In genomic region chr17:29596771-29597132, GRCm38 (mm10) we compare ENCODE assay signal across 24 mouse cellular contexts. TPM values are rescaled to one million over a fixed set of nuclear protein-coding genes. Genes with fewer than 3 reads are reported as not detected.
DNase-seq lines count a peak whose midpoint lies in the region; ATAC-seq and TF ChIP-seq lines count a peak whose summit lies in the region.
"Had no signal": no experiment of that assay in that cellular context is flagged by ENCODE, and none has a peak within 500 bp of the region (broad histone marks: within the 10 kb centered on the region; RNA-seq: fewer than 3 reads in every experiment).

No protein-coding gene starts in this region.

- no peak overlapping the region for H3K9ac ChIP-seq in forebrain, embryonic 14.5 days (ENCODE audit: low read length)
- H3K9ac ChIP-seq in forebrain, embryonic 11.5 days (ENCODE audit: low read length): no peak overlapping the region
- H3K9ac ChIP-seq: forebrain, postnatal 0 days; limb, embryonic 15.5 days had no signal

- no peak for TF ChIP-seq POLR2A in kidney, adult 2 months (IDR thresholded peaks at IDR 0.05; ENCODE audit: low read depth, low read length)

- H3K9me3 ChIP-seq in forebrain, embryonic 14.5 days (replicated peaks; ENCODE audit: control insufficient read depth, low read length): no peaks in the 10 kb centered on the region
- H3K9me3 ChIP-seq in forebrain, embryonic 11.5 days (ENCODE audit: control insufficient read depth, low read length): no peaks in the 10 kb centered on the region
- H3K9me3 ChIP-seq: heart, embryonic 13.5 days; limb, embryonic 15.5 days; megakaryocyte, embryonic 14.5 days had no signal

- H3K4me1 ChIP-seq in forebrain, embryonic 14.5 days (ENCODE audit: control insufficient read depth, insufficient read depth, low read length): no peaks in the 10 kb centered on the region
- H3K4me1 ChIP-seq in forebrain, embryonic 11.5 days (replicated peaks; ENCODE audit: control insufficient read depth, insufficient read depth, low read length): no peaks in the 10 kb centered on the region
- no peaks in the 10 kb centered on the region for H3K4me1 ChIP-seq in kidney, adult 2 months (ENCODE audit: control insufficient read depth, insufficient read depth, low read length)
- H3K4me1 ChIP-seq: limb, embryonic 15.5 days had no signal

- no peak overlapping the region for H3K4me3 ChIP-seq in forebrain, embryonic 14.5 days (ENCODE audit: low read depth, low read length)
- no peak overlapping the region for H3K4me3 ChIP-seq in forebrain, embryonic 11.5 days (ENCODE audit: low read depth, low read length)
- no peak overlapping the region for H3K4me3 ChIP-seq in kidney, adult 2 months (ENCODE audit: insufficient read depth, low read depth, low read length)
- H3K4me3 ChIP-seq: heart, embryonic 13.5 days; limb, embryonic 15.5 days; megakaryocyte, embryonic 14.5 days had no signal

- H3K4me2 ChIP-seq in forebrain, embryonic 14.5 days (ENCODE audit: low read length): no peak overlapping the region
- no peak overlapping the region for H3K4me2 ChIP-seq in forebrain, embryonic 11.5 days (ENCODE audit: low read depth, low read length, severe bottlenecking)
- H3K4me2 ChIP-seq: heart, embryonic 13.5 days; limb, embryonic 15.5 days had no signal

- WGBS in forebrain, embryonic 14.5 days: 75% methylated on average over 13 of the region's 13 CpGs
- 91% methylated on average over 13 of the region's 13 CpGs for WGBS in forebrain, embryonic 11.5 days
- 84% methylated on average over 13 of the region's 13 CpGs for WGBS in kidney, adult 2 months

- no peaks in the 10 kb centered on the region for H3K27me3 ChIP-seq in forebrain, embryonic 14.5 days (replicated peaks; ENCODE audit: control insufficient read depth, insufficient read depth, low read length)
- no peaks in the 10 kb centered on the region for H3K27me3 ChIP-seq in forebrain, embryonic 11.5 days (ENCODE audit: control insufficient read depth, insufficient read depth, low read length)
- no peaks in the 10 kb centered on the region for H3K27me3 ChIP-seq in kidney, adult 2 months (replicated peaks; ENCODE audit: control insufficient read depth, insufficient read depth, low read length)
- H3K27me3 ChIP-seq: heart, embryonic 13.5 days; limb, embryonic 15.5 days; megakaryocyte, embryonic 14.5 days had no signal

- 0 out of 2 replicates have a peak, but pooled peaks have one; percentile 29 for ATAC-seq in forebrain, embryonic 14.5 days
- no peak for ATAC-seq in forebrain, embryonic 11.5 days (replicated peaks; ENCODE audit: low FRiP score)
- ATAC-seq in megakaryocyte, adult 5-6 weeks (ENCODE audit: poor library complexity, severe bottlenecking): no peak

- TF ChIP-seq CTCF in kidney, adult 2 months (conservative IDR thresholded peaks at IDR 0.05; ENCODE audit: insufficient read depth, insufficient read length, low read depth, low read length): no peak

- DNase-seq in forebrain, embryonic 14.5 days (ENCODE audit: low spot score): no peak
- DNase-seq in forebrain, embryonic 11.5 days (ENCODE audit: low spot score): no peak
- no peak for DNase-seq in kidney, adult 2 months
- DNase-seq in kidney, postnatal 25 days: no peak
- DNase-seq in retina, postnatal 1 day: peak; percentile 27
- no peak for DNase-seq in retina, embryonic 14.5 days (ENCODE audit: low spot score)
- DNase-seq: adrenal gland, postnatal 10 days; B cell, adult 2 months; forebrain, postnatal 0 days; kidney, adult 18-20 months; kidney, postnatal 4 days; lung, postnatal 10 days; thymus, postnatal 4 days had no signal

- no peak overlapping the region for H3K27ac ChIP-seq in forebrain, embryonic 14.5 days (ENCODE audit: low read depth, low read length)
- H3K27ac ChIP-seq in forebrain, embryonic 11.5 days (ENCODE audit: low read depth, low read length): no peak overlapping the region
- peak overlapping the region; percentile 52; the same call in 1 of the 2 replicates for H3K27ac ChIP-seq in kidney, adult 2 months (ENCODE audit: insufficient read depth, low read depth, low read length)
- H3K27ac ChIP-seq: heart, embryonic 13.5 days; limb, embryonic 15.5 days had no signal

- peaks cover 43% of the 10 kb centered on the region for H3K36me3 ChIP-seq in forebrain, embryonic 14.5 days (ENCODE audit: control insufficient read depth, insufficient read depth, low read length)
- no peaks in the 10 kb centered on the region; the same call in 1 of the 2 replicates for H3K36me3 ChIP-seq in forebrain, embryonic 11.5 days (ENCODE audit: control insufficient read depth, insufficient read depth, low read length)
- H3K36me3 ChIP-seq in kidney, adult 2 months (ENCODE audit: control insufficient read depth, insufficient read depth, low read length): 0 out of 2 replicates have a peak, but pooled peaks cover 1% of the 10 kb centered on the region

RNA-seq across cellular contexts. Expression of gene Rnf8, which starts 17.8 kb away (rescaled TPM):
- polyA plus RNA-seq in forebrain, embryonic 14.5 days (2014; fragmentation: Nextera tagmentation; extraction: Ambion mirVana): 89.7 and 96.7 TPM in 2 replicates
- polyA plus RNA-seq in forebrain, embryonic 11.5 days (2014; fragmentation: Nextera tagmentation; extraction: Ambion mirVana): 112 and 124 TPM in 2 replicates
- 27.1 and 31.3 TPM in 2 replicates for polyA plus RNA-seq in kidney, adult 2 months (2012; rRNA removed)
- 17.5 and 24.2 TPM in 2 replicates for total RNA-seq in megakaryocyte, adult 5-6 weeks (2015)
- total RNA-seq in megakaryocyte, adult 5-6 weeks (2017): 28.1 and 31.8 TPM in 2 replicates

RNA-seq across cellular contexts. Expression of gene Gm28043, which starts 17.9 kb away (rescaled TPM):
- 1.9 and 2.4 TPM in 2 replicates for polyA plus RNA-seq in forebrain, embryonic 14.5 days (2014; fragmentation: Nextera tagmentation; extraction: Ambion mirVana)
- polyA plus RNA-seq in forebrain, embryonic 11.5 days (2014; fragmentation: Nextera tagmentation; extraction: Ambion mirVana): 3.5 and 5.0 TPM in 2 replicates
- 0.63 and 0.71 TPM in 2 replicates for polyA plus RNA-seq in kidney, adult 2 months (2012; rRNA removed)
- total RNA-seq in megakaryocyte, adult 5-6 weeks (2015): 1.7 and 2.1 TPM in 2 replicates
- 9.3 and 11.6 TPM in 2 replicates for total RNA-seq in megakaryocyte, adult 5-6 weeks (2017)

RNA-seq across cellular contexts. Expression of gene Tmem217, which starts 44.6 kb away (rescaled TPM):
- 0.25 TPM in 1 of 2 replicates, not detected in the other for polyA plus RNA-seq in forebrain, embryonic 14.5 days (2014; fragmentation: Nextera tagmentation; extraction: Ambion mirVana)
- 0.55 and 0.71 TPM in 2 replicates for polyA plus RNA-seq in forebrain, embryonic 11.5 days (2014; fragmentation: Nextera tagmentation; extraction: Ambion mirVana)
- polyA plus RNA-seq in kidney, adult 2 months (2012; rRNA removed): 1.3 and 1.7 TPM in 2 replicates
- total RNA-seq in megakaryocyte, adult 5-6 weeks (2015): not detected in 2 replicates
- 0.18 and 0.65 TPM in 2 replicates for total RNA-seq in megakaryocyte, adult 5-6 weeks (2017)
- total RNA-seq: adrenal gland, postnatal 10 days; forebrain, postnatal 0 days; gastrocnemius, adult 18-20 months; hematopoietic stem cell, adult 5-6 weeks; layer of hippocampus, postnatal 10 days had no signal
- polyA plus RNA-seq: liver, embryonic 16.5 days had no signal

RNA-seq across cellular contexts. Expression of gene Tbc1d22b, which starts 47.2 kb away (rescaled TPM):
- 18.4 and 21.3 TPM in 2 replicates for polyA plus RNA-seq in forebrain, embryonic 14.5 days (2014; fragmentation: Nextera tagmentation; extraction: Ambion mirVana)
- 20.9 and 21.9 TPM in 2 replicates for polyA plus RNA-seq in forebrain, embryonic 11.5 days (2014; fragmentation: Nextera tagmentation; extraction: Ambion mirVana)
- polyA plus RNA-seq in kidney, adult 2 months (2012; rRNA removed): 30.0 and 34.5 TPM in 2 replicates
- total RNA-seq in megakaryocyte, adult 5-6 weeks (2015): 11.3 and 11.5 TPM in 2 replicates
- total RNA-seq in megakaryocyte, adult 5-6 weeks (2017): 4.9 and 6.8 TPM in 2 replicates

RNA-seq across cellular contexts. Expression of gene Gm17657, which starts 47.3 kb away (rescaled TPM):
- polyA plus RNA-seq in forebrain, embryonic 14.5 days (2014; fragmentation: Nextera tagmentation; extraction: Ambion mirVana): not detected in 2 replicates
- polyA plus RNA-seq in forebrain, embryonic 11.5 days (2014; fragmentation: Nextera tagmentation; extraction: Ambion mirVana): not detected in 2 replicates
- polyA plus RNA-seq in kidney, adult 2 months (2012; rRNA removed): not detected in 2 replicates
- total RNA-seq in megakaryocyte, adult 5-6 weeks (2015): not detected in 2 replicates
- total RNA-seq in megakaryocyte, adult 5-6 weeks (2017): not detected in 2 replicates
- total RNA-seq: adrenal gland, postnatal 10 days; forebrain, postnatal 0 days; gastrocnemius, adult 18-20 months; hematopoietic stem cell, adult 5-6 weeks; layer of hippocampus, postnatal 10 days; left cerebral cortex, postnatal 14 days had no signal
- polyA plus RNA-seq: brain, embryonic 14.5 days; forebrain, postnatal 0 days; gonadal fat pad, adult 2 months; heart, embryonic 13.5 days; limb, embryonic 15.5 days; liver, embryonic 16.5 days had no signal
